Mouse (Mus musculus) liver, postnatal 0 days (tissue): Measurements from ENCODE around the gene Vps51.

Experiments
- CTCF ChIP-seq: sonication (generic); IDR thresholded peaks from 2 replicates; pipeline ENCODE4 v1.5.1; 2016; ENCODE audit warnings: antibody characterized with exemption, low read depth
- EP300 ChIP-seq: IDR thresholded peaks from 2 replicates; pipeline ENCODE4 v1.6.1; 2016; ENCODE audit warnings: antibody characterized with exemption, low read depth, mild to moderate bottlenecking

- TF ChIP-seq CTCF: no peak
- TF ChIP-seq EP300: no peak
These were observed 36.1 kb upstream of the Vps51 start for GRCm38 (mm10) chr19:6113116-6113515.
